Mouse (Mus musculus): ENCODE results near the gene Fbxo41. TPM values are rescaled to one million over a fixed set of nuclear protein-coding genes. Genes with fewer than 3 reads are reported as not detected.

Fbxo41 gene
- not detected in 2 replicates for polyA plus RNA-seq (2011; ENCODE audit: insufficient read depth, insufficient read length, low replicate concordance, missing spikeins)

DNA sequence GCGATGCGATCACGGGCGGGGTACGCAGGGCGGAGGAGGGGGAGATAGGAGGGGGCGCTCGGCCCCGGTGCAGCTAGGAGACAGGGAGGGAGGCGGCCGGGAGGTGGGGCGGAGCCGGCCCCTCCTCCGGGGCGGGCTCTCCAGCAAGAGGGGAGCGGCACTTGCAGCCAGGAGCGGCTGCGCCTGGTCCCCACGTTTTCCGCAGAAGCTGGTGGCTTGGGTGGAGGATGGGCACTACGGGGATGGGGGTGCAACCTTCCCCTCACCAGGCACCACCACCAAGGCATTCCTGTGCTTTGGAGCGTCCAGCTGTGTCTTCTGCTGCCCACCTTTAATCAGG lies at the start of gene Fbxo41:
TSS of gene Fbxo41 (minus strand) at position 84 of the 340 bp plus-strand sequence.
- no peak for TF ChIP-seq POLR2A (IDR thresholded peaks at IDR 0.05; ENCODE audit: borderline replicate concordance, control insufficient read depth, low read depth, low read length)
- TF ChIP-seq CTCF (IDR thresholded peaks at IDR 0.05; ENCODE audit: control insufficient read depth, insufficient read depth, low read length): no peak
- WGBS: 2% methylated on average over 21 of the region's 22 CpGs

GRCm38 (mm10) chr6:85547642-85548041 lies 44.8 kb upstream of the Fbxo41 start:
- Histone ChIP-seq H3K27ac (ENCODE audit: control insufficient read depth, insufficient read depth, low read depth, low read length, poor library complexity) (no peak overlapping the region), H3K4me1 (ENCODE audit: control insufficient read depth, insufficient read depth, low read length) (no peaks in the 10 kb centered on the region), H3K4me3 (replicated peaks; ENCODE audit: control insufficient read depth, low read depth, low read length) (no peak overlapping the region)
- WGBS: 59% methylated on average over 5 of the region's 5 CpGs
- TF ChIP-seq CTCF (IDR thresholded peaks at IDR 0.05; ENCODE audit: control insufficient read depth, insufficient read depth, low read length) (no peak), POLR2A (IDR thresholded peaks at IDR 0.05; ENCODE audit: borderline replicate concordance, control insufficient read depth, low read depth, low read length) (no peak)

More for the DNA sequence above, at the start of gene Fbxo41:
- Histone ChIP-seq H3K4me1 (ENCODE audit: control insufficient read depth, insufficient read depth, low read length) (no peaks in the 10 kb centered on the region), H3K4me3 (replicated peaks; ENCODE audit: control insufficient read depth, low read depth, low read length) (no peak within 1 kb of the TSS), H3K27ac (ENCODE audit: control insufficient read depth, insufficient read depth, low read depth, low read length, poor library complexity) (no peak within 1 kb of the TSS)

DNA sequence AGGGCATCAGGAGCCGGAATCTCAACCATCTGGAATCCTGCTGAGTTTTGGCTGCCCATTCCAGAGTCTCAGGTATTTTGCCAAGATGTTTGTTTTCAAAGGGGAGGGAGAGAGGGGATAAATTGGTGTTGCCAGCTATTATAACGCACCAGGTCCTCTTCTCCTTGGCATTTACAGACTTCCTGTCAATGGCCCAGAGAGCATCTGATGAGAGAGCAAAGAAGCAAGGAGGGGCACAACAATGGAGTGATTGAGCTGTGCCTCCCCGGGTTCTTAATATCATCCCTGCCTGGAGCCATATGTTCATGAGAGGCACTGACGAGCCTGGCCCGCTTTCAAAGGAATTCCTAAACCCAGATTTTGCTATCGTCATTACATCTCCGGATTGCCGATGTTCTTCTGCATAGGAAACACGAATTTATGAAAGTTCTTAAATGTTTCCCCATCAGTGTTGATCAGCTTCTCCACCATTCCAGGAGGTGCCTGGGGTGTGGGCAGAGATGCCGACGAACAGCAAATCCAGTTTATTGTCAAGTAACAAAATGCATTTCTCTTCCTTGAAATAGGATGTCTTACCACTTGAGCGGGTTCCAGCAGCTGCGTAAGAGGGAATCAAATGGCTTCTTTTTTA lies 41.6 kb upstream of the Fbxo41 start:
- Histone ChIP-seq H3K4me3 (replicated peaks; ENCODE audit: control insufficient read depth, low read depth, low read length) (no peak overlapping the region), H3K4me1 (ENCODE audit: control insufficient read depth, insufficient read depth, low read length) (no peaks in the 10 kb centered on the region), H3K27ac (ENCODE audit: control insufficient read depth, insufficient read depth, low read depth, low read length, poor library complexity) (no peak overlapping the region)
- TF ChIP-seq POLR2A (IDR thresholded peaks at IDR 0.05; ENCODE audit: borderline replicate concordance, control insufficient read depth, low read depth, low read length): no peak
- no peak for TF ChIP-seq CTCF (IDR thresholded peaks at IDR 0.05; ENCODE audit: control insufficient read depth, insufficient read depth, low read length)
- 79% methylated on average over 13 of the region's 13 CpGs for WGBS

GRCm38 (mm10) chr6:85543351-85544175 lies 40.8 kb upstream of the Fbxo41 start:
- WGBS: 69% methylated on average over 10 of the region's 10 CpGs
- TF ChIP-seq CTCF (IDR thresholded peaks at IDR 0.05; ENCODE audit: control insufficient read depth, insufficient read depth, low read length) (no peak), POLR2A (IDR thresholded peaks at IDR 0.05; ENCODE audit: borderline replicate concordance, control insufficient read depth, low read depth, low read length) (no peak)
- Histone ChIP-seq H3K4me3 (replicated peaks; ENCODE audit: control insufficient read depth, low read depth, low read length) (no peak overlapping the region), H3K27ac (ENCODE audit: control insufficient read depth, insufficient read depth, low read depth, low read length, poor library complexity) (no peak overlapping the region), H3K4me1 (ENCODE audit: control insufficient read depth, insufficient read depth, low read length) (no peaks in the 10 kb centered on the region)

- 61% methylated on average over 2 of the region's 2 CpGs for WGBS
- H3K4me1 ChIP-seq (ENCODE audit: control insufficient read depth, insufficient read depth, low read length): no peaks in the 10 kb centered on the region
- no peak for TF ChIP-seq POLR2A (IDR thresholded peaks at IDR 0.05; ENCODE audit: borderline replicate concordance, control insufficient read depth, low read depth, low read length)
- TF ChIP-seq CTCF (IDR thresholded peaks at IDR 0.05; ENCODE audit: control insufficient read depth, insufficient read depth, low read length): no peak
- no peak overlapping the region for H3K4me3 ChIP-seq (replicated peaks; ENCODE audit: control insufficient read depth, low read depth, low read length)
- H3K27ac ChIP-seq (ENCODE audit: control insufficient read depth, insufficient read depth, low read depth, low read length, poor library complexity): no peak overlapping the region
Observed at GRCm38 (mm10) chr6:85522825-85523224, 20.0 kb upstream of the Fbxo41 start.

- Histone ChIP-seq H3K4me1 (ENCODE audit: control insufficient read depth, insufficient read depth, low read length) (no peaks in the 10 kb centered on the region), H3K27ac (ENCODE audit: control insufficient read depth, insufficient read depth, low read depth, low read length, poor library complexity) (no peak overlapping the region), H3K4me3 (replicated peaks; ENCODE audit: control insufficient read depth, low read depth, low read length) (no peak overlapping the region)
- TF ChIP-seq CTCF (IDR thresholded peaks at IDR 0.05; ENCODE audit: control insufficient read depth, insufficient read depth, low read length) (no peak), POLR2A (IDR thresholded peaks at IDR 0.05; ENCODE audit: borderline replicate concordance, control insufficient read depth, low read depth, low read length) (no peak)
- 76% methylated on average over 5 of the region's 5 CpGs for WGBS
Observed at GRCm38 (mm10) chr6:85522026-85522425, 19.2 kb upstream of the Fbxo41 start.

GRCm38 (mm10) chr6:85518091-85518693 lies 15.4 kb upstream of the Fbxo41 start:
- Histone ChIP-seq H3K27ac (ENCODE audit: control insufficient read depth, insufficient read depth, low read depth, low read length, poor library complexity) (no peak overlapping the region), H3K4me1 (ENCODE audit: control insufficient read depth, insufficient read depth, low read length) (no peaks in the 10 kb centered on the region), H3K4me3 (replicated peaks; ENCODE audit: control insufficient read depth, low read depth, low read length) (no peak overlapping the region)
- TF ChIP-seq CTCF (IDR thresholded peaks at IDR 0.05; ENCODE audit: control insufficient read depth, insufficient read depth, low read length) (no peak), POLR2A (IDR thresholded peaks at IDR 0.05; ENCODE audit: borderline replicate concordance, control insufficient read depth, low read depth, low read length) (no peak)
- 59% methylated on average over 5 of the region's 5 CpGs for WGBS

- no peak for TF ChIP-seq POLR2A (IDR thresholded peaks at IDR 0.05; ENCODE audit: borderline replicate concordance, control insufficient read depth, low read depth, low read length)
- no peak for TF ChIP-seq CTCF (IDR thresholded peaks at IDR 0.05; ENCODE audit: control insufficient read depth, insufficient read depth, low read length)
- no peak overlapping the region for H3K27ac ChIP-seq (ENCODE audit: control insufficient read depth, insufficient read depth, low read depth, low read length, poor library complexity)
- no peaks in the 10 kb centered on the region for H3K4me1 ChIP-seq (ENCODE audit: control insufficient read depth, insufficient read depth, low read length)
- H3K4me3 ChIP-seq (replicated peaks; ENCODE audit: control insufficient read depth, low read depth, low read length): no peak overlapping the region
- 79% methylated on average over 4 of the region's 4 CpGs for WGBS
Observed at GRCm38 (mm10) chr6:85515941-85516340, 13.1 kb upstream of the Fbxo41 start.

Measured in bone marrow, adult 2 months (tissue).